Mouse (Mus musculus) erythroblast, embryonic 14.5 days (primary cell): ENCODE measurements around the gene Nlrp6.

Source experiments
- GATA1 ChIP-seq: IDR thresholded peaks from 2 replicates; pipeline ENCODE4 v1.6.1; 2012; ENCODE audit warnings: low read length, inconsistent platforms, mixed read lengths
- TAL1 ChIP-seq: IDR thresholded peaks from 3 replicates; pipeline ENCODE4 v1.6.1; 2012; ENCODE audit warnings: low read length, inconsistent platforms, mixed read lengths

GRCm38 (mm10) chr7:140919911-140920310, 791 bp upstream of the Nlrp6 start:
- TF ChIP-seq GATA1 = no peak
- no peak for TF ChIP-seq TAL1
